Mouse (Mus musculus) forebrain, embryonic 11.5 days (tissue): Measurements from ENCODE around the gene Tcf19. TPM values are rescaled to one million over a fixed set of nuclear protein-coding genes. Genes with fewer than 3 reads are reported as not detected.

ENCODE experiments used
- ATAC-seq: fragments of 200-750 bp; cut with Nextera tagmentation; replicated peaks from 2 replicates; pipeline ENCODE4 v1.8.0; 2017; ENCODE audit warnings: moderate TSS enrichment; ENCODE audit not compliant: low FRiP score
- DNase-seq: peaks from one replicate; pipeline ENCODE4 v3.0.0-alpha.2; 2017; ENCODE audit warnings: low spot score
- H3K27ac ChIP-seq: fragments of 300-500 bp; sonication (generic); 2 replicates; pipeline ENCODE4 v1.5.1; 2014; ENCODE audit warnings: low read depth, low read length
- H3K27me3 ChIP-seq: fragments of 300-500 bp; sonication (generic); 2 replicates; pipeline ENCODE4 v1.6.1; 2014; ENCODE audit warnings: mild to moderate bottlenecking, low read length, mixed read lengths; ENCODE audit not compliant: control insufficient read depth, insufficient read depth
- H3K36me3 ChIP-seq: fragments of 300-500 bp; sonication (generic); 2 replicates; pipeline ENCODE4 v1.6.1; 2014; ENCODE audit warnings: mild to moderate bottlenecking, low read length, moderate library complexity, mixed read lengths; ENCODE audit not compliant: control insufficient read depth, insufficient read depth
- H3K4me1 ChIP-seq: fragments of 300-500 bp; sonication (generic); replicated peaks from 2 replicates; pipeline ENCODE4 v1.6.1; 2014; ENCODE audit warnings: low read length, mixed read lengths; ENCODE audit not compliant: control insufficient read depth, insufficient read depth
- H3K4me2 ChIP-seq: fragments of 300-500 bp; sonication (generic); 2 replicates; pipeline ENCODE4 v1.6.1; 2014; ENCODE audit warnings: low read depth, mild to moderate bottlenecking, low read length, moderate library complexity, mixed read lengths; ENCODE audit not compliant: severe bottlenecking
- H3K4me3 ChIP-seq: fragments of 300-500 bp; sonication (generic); 2 replicates; pipeline ENCODE4 v1.5.1; 2014; ENCODE audit warnings: low read depth, low read length
- H3K9ac ChIP-seq: fragments of 300-500 bp; sonication (generic); 2 replicates; pipeline ENCODE4 v1.6.1; 2014; ENCODE audit warnings: low read length
- H3K9me3 ChIP-seq: fragments of 300-500 bp; sonication (generic); 2 replicates; pipeline ENCODE4 v1.6.1; 2016; ENCODE audit warnings: low read length, mixed read lengths; ENCODE audit not compliant: control insufficient read depth
- WGBS: fragments of 180-500 bp; shearing (Covaris S2); extraction: QIAGEN DNeasy Blood & Tissue Kit; methylation state at CpG from one replicate; pipeline ENCODE4 v1.1.7; 2014; 5-methylcytosine and 5-hydroxymethylcytosine counted together
- polyA plus RNA-seq: library from polyadenylated mRNA; unstranded; fragments of >200 nt; fragmentation: Nextera tagmentation; extraction: Ambion mirVana; gene quantifications from 2 replicates; pipeline ENCODE4 v1.2.1, GENCODE M21; 2014

Gene Tcf19
- polyA plus RNA-seq, 1 experiment from 2014 or later, result 58.4 TPM

DNA sequence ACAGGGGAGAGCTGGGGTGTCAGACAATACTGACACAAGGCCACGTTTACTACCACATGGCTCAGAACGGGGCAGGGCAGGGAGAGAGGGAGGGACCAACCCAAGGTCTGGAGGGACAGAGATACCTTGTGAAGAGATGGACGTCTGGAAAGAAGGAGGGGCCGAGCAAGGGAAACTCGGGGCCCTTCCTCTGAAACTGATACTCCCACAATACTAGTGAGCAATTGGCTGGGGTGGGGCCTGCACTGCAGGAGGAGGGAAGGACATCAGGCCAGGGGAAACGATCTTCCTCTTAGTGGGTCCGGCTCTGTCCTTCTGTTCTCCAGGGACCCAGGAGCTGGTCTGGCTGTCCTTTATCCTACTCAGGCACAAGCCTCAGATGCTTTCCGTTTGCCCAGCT is 34.2 kb upstream of the Tcf19 start:
- ATAC-seq (no peak), DNase-seq (no peak)
- no peaks in the 10 kb centered on the region for H3K36me3 ChIP-seq
- no peak overlapping the region for H3K9ac ChIP-seq
- WGBS, result 58% methylated on average over 8 of the region's 8 CpGs
- 0 out of 2 replicates have a peak, but pooled peaks cover 2% of the 10 kb centered on the region for H3K4me1 ChIP-seq
- no peak overlapping the region for H3K4me3 ChIP-seq
- no peak overlapping the region for H3K27ac ChIP-seq
- no peaks in the 10 kb centered on the region for H3K27me3 ChIP-seq
- no peaks in the 10 kb centered on the region for H3K9me3 ChIP-seq
- no peak overlapping the region for H3K4me2 ChIP-seq

DNA sequence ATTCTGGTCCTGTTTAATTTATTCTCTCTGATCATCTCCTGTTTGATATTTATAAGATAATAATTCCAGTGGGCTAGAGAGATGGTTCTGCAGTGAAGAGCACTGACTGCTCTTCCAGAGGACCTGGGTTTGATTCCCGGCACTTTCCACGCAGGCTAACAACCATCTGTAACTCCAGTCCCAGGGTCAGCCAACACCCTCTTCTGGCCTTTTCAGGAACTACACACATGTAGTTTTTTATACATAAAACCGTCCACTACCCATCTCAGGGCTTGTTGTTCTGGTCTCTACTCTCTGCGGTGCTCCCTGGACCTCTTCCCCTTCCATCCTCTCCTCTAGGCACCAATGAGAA is 33.5 kb upstream of the Tcf19 start:
- Histone ChIP-seq H3K4me3 (no peak overlapping the region), H3K36me3 (no peaks in the 10 kb centered on the region), H3K4me2 (no peak overlapping the region), H3K27ac (no peak overlapping the region), H3K9ac (no peak overlapping the region), H3K27me3 (no peaks in the 10 kb centered on the region), H3K4me1 (0 out of 2 replicates have a peak, but pooled peaks cover 2% of the 10 kb centered on the region), H3K9me3 (no peaks in the 10 kb centered on the region)
- DNase-seq (no peak), ATAC-seq (no peak)
- 94% methylated on average over 4 of the region's 4 CpGs for WGBS

DNA sequence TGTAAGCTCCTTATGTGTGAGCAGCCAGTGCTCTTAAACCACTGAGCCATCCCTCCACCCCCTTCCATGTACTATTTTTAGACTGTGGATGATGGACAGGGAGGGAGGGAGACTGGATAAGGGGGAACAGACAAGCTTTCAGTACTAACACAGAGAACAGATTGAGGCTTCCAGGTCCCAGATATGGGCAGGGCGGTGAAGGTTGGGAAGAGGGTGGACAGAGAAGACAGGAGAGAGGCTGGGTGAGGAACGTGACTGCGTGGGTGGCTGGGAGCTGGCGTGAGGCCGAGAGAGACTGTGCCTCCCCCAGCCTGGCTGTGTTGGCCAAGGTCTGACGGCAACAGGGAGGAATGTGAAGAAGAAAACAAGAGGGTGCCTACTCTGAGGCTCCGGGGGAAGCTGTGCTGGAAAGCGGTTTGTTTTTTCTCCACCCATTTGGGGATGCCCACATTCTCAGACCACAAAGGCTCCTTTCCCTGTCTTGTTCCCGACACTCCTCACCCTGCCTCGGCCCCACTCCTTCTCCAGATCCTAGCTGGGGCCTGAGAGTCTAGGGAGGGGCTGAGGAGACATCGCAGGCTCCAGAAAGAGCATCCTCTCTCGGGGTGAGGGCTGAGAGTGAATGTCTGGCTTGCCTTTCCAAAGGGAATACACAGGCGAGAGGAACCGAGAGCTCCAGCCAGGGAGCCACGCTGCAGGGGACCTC is 33.0 kb upstream of the Tcf19 start:
- H3K9me3 ChIP-seq, result no peaks in the 10 kb centered on the region
- ATAC-seq (no peak), DNase-seq (no peak)
- H3K27me3 ChIP-seq, result no peaks in the 10 kb centered on the region
- 0 out of 2 replicates have a peak, but pooled peaks cover 2% of the 10 kb centered on the region for H3K4me1 ChIP-seq
- H3K4me2 ChIP-seq, result no peak overlapping the region
- H3K4me3 ChIP-seq, result no peak overlapping the region
- H3K9ac ChIP-seq, result no peak overlapping the region
- H3K27ac ChIP-seq, result no peak overlapping the region
- WGBS, result 59% methylated on average over 15 of the region's 15 CpGs
- no peaks in the 10 kb centered on the region for H3K36me3 ChIP-seq

DNA sequence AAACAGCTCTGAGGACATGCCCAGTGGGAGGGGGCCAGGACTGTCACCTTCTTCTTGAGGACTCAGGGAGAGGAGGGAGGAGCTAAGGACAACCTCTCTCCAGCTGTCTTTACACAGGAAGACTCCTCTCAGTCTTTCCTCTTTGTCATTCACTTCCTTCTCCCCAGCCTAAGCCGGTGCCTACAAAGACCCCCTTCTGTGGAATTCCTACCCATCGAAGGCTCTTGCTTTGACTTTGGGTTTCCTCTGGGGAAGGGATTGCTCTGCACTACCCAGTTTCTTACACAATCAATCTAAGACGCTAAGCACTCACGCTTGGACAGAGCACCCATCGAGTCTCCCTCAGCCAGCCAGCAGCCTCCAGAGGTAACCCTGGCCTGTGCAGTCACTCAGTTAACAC is 32.0 kb upstream of the Tcf19 start:
- Histone ChIP-seq H3K36me3 (no peaks in the 10 kb centered on the region), H3K4me3 (no peak overlapping the region), H3K27me3 (no peaks in the 10 kb centered on the region), H3K27ac (no peak overlapping the region), H3K9me3 (no peaks in the 10 kb centered on the region), H3K4me1 (0 out of 2 replicates have a peak, but pooled peaks cover 2% of the 10 kb centered on the region), H3K9ac (no peak overlapping the region), H3K4me2 (no peak overlapping the region)
- no peak for ATAC-seq
- DNase-seq, result no peak
- 13% methylated on average over 5 of the region's 5 CpGs for WGBS

DNA sequence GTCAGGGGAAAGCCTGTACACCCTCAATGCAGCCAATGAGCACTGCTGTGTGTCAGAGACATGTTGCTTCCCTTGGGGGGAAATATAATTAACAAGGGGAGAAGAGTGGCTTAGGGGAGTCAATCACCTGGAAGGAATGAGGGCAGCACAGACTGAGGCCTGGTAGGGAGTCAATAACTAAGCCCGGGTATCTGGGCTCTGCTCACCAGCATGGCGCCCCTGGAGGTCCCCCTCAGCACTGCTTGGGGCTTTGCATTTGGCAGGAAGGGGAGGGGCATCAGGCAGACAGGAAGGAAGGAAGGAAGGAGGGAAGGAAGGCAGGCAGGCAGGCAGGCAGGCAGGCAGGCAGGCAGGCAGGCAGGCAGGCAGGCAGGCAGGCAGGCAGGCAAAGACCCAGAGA is 30.8 kb upstream of the Tcf19 start:
- 40% methylated on average over 2 of the region's 2 CpGs for WGBS

DNA sequence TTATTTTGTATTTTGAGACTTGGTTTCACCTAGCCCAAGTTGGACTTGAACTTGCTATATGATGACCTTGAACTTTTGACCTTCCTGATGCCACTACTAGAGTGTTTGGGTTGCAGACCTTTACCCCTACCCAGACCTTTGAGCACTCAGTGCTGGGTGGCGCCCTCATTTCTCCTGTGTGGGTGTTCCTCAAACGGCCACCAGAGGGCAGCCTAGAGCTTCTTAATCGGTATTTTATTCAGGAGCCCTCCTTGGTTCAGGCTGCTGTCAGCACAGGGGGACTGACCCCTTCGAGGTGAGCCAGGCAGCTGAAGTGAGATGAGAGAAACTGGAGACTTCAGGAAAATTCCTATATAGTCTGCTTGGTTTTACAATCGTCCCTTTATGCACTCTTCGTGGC is 28.1 kb upstream of the Tcf19 start:
- ATAC-seq (no peak), DNase-seq (peak; percentile 77)
- Histone ChIP-seq H3K36me3 (no peaks in the 10 kb centered on the region), H3K27ac (no peak overlapping the region), H3K27me3 (no peaks in the 10 kb centered on the region), H3K4me1 (0 out of 2 replicates have a peak, but pooled peaks cover 2% of the 10 kb centered on the region), H3K4me2 (no peak overlapping the region), H3K9me3 (no peaks in the 10 kb centered on the region), H3K4me3 (no peak overlapping the region), H3K9ac (no peak overlapping the region)
- 32% methylated on average over 6 of the region's 6 CpGs for WGBS

More for the DNA sequence above, 30.8 kb upstream of the Tcf19 start:
- Histone ChIP-seq H3K4me1 (0 out of 2 replicates have a peak, but pooled peaks cover 2% of the 10 kb centered on the region), H3K27ac (no peak overlapping the region), H3K27me3 (no peaks in the 10 kb centered on the region), H3K36me3 (no peaks in the 10 kb centered on the region), H3K4me2 (no peak overlapping the region), H3K9ac (no peak overlapping the region), H3K4me3 (no peak overlapping the region), H3K9me3 (no peaks in the 10 kb centered on the region)
- DNase-seq (no peak), ATAC-seq (no peak)

DNA sequence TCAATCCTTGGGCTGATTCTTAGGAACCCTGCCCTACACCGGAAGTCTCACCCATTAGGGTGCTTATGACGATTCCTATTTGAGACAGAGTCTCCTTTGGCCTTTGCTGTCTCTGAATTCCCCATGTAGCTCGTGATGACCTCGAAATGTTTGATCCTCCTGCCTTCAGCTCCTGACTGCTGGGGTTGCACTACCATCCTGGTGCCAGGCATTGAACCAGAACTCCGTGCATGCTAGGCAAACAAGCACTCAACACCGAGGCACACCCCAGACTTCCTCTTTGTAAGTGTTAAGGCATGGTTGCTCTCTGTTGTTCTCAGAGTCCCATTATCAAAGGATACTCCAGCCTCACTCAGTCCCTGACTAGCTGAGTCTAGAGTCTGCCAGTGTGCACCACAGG is 27.4 kb upstream of the Tcf19 start:
- H3K4me1 ChIP-seq, result 0 out of 2 replicates have a peak, but pooled peaks cover 2% of the 10 kb centered on the region
- 83% methylated on average over 6 of the region's 6 CpGs for WGBS
- no peak overlapping the region for H3K9ac ChIP-seq
- no peaks in the 10 kb centered on the region for H3K9me3 ChIP-seq
- ATAC-seq (no peak), DNase-seq (no peak)
- H3K4me2 ChIP-seq, result no peak overlapping the region
- no peak overlapping the region for H3K27ac ChIP-seq
- H3K36me3 ChIP-seq, result no peaks in the 10 kb centered on the region
- no peak overlapping the region for H3K4me3 ChIP-seq
- no peaks in the 10 kb centered on the region for H3K27me3 ChIP-seq

DNA sequence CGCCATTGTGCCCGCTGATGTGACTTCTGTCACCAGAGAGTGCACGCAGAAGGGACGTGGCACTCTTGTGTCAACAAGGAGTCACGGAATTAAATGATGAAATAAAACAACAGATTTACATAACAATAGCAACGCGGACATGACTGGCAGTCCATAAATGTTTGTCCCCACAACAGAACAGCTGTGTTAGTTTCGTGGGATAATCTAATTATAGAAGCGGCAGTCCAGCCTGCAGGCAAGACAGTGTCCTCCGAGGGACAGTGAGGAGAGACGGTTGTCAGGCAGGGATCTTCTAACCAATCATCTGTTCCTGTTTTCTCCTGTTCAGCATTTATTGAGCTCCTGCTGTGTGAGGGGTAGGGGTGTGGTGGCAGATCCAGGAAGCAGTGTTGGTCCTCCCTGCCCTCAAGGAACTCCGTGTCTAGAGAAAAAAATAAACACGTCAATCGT is 26.8 kb upstream of the Tcf19 start:
- ATAC-seq, result no peak
- Histone ChIP-seq H3K9me3 (no peaks in the 10 kb centered on the region), H3K4me3 (no peak overlapping the region), H3K27ac (no peak overlapping the region), H3K9ac (no peak overlapping the region), H3K4me1 (0 out of 2 replicates have a peak, but pooled peaks cover 2% of the 10 kb centered on the region), H3K36me3 (no peaks in the 10 kb centered on the region), H3K4me2 (no peak overlapping the region), H3K27me3 (no peaks in the 10 kb centered on the region)
- no peak for DNase-seq
- WGBS, result 54% methylated on average over 14 of the region's 14 CpGs
